Mouse (Mus musculus) lung, postnatal 0 days (tissue): Measurements from ENCODE around the gene Mrpl45.

Experiments
- CTCF ChIP-seq: IDR thresholded peaks from 2 replicates; pipeline ENCODE4 v1.5.1; 2016; ENCODE audit warnings: antibody characterized with exemption, mild to moderate bottlenecking
- EP300 ChIP-seq: IDR thresholded peaks from 2 replicates; pipeline ENCODE4 v1.6.1; 2016; ENCODE audit warnings: antibody characterized with exemption, mild to moderate bottlenecking, control low read depth

DNA sequence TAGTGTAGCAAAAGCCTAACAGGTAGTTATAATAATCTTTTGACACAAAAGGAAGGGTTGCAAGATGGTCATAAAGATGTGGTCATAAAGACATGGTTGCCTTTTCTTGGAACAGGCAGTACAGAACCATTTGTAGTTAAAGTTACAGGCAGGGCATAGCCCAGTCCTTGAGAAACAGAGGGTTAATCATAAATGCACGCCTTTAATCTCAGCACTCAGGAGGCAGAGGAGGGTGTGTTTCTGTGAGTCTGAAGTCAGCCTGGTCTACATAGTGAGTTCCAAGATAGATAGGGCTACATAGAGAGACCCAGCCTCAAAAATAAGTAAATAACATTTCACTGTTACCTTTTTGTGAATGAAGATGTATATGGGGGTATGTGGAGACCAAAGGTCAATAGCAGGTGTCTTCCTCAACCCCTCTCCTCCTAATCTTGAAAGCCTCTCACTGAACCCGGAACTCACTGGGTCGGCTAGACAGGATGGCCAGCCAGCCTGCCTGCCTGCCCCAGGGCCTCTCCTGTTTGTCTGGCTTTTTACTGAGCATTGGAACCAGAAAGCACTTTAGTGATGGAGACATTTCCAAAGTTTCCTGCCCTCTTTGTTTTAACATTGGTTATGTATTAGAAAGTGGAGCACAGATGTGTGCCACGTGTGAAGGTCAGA is 37.5 kb downstream of the Mrpl45 start:
- TF ChIP-seq CTCF (no peak), EP300 (no peak)
